Mouse (Mus musculus): ENCODE results near the gene Osbpl10. TPM values are rescaled to one million over a fixed set of nuclear protein-coding genes. Genes with fewer than 3 reads are reported as not detected.

Osbpl10 gene
- total RNA-seq, 2 experiments from 2014 or later = 17.2 to 17.9 TPM

DNA sequence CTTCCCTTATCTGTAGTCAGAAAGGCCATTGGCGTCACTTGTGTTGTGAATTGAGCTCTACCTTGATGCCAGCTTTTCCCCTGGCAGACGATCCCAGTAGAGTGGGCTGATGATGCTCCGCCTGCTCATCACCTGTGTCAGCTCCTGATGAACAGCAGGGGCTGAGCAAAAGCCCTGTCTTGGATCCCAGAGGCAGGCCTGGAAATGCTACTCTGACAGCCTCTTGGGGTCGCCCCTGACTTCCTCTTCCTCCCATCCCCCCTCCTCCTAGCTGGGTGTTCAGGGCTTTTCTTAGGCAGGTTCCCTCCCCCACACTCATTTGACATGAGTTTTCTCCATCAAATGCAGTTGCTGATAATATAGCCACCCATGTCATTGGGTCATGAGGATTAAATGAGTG is 250.8 kb downstream of the Osbpl10 start:
- DNase-seq = no peak

DNA sequence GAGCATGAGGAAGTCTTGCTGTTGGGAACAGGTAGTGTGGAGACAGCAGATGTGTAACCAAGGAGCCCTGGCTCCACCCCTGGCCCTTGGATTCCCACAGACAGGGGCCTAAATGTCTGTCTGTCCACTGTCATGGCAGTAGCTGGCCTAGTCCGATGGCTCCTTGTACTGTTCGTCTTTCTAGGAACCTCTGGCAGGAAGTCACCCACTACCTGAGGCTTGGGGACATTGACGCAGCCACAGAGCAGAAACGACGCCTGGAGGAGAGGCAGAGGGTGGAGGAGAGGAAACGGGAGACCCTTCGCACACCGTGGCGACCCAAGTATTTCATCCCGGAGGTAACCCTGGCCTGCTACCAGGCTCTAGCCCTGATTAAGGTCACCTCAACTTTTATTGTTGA is 251.3 kb downstream of the Osbpl10 start:
- no peak for DNase-seq

DNA sequence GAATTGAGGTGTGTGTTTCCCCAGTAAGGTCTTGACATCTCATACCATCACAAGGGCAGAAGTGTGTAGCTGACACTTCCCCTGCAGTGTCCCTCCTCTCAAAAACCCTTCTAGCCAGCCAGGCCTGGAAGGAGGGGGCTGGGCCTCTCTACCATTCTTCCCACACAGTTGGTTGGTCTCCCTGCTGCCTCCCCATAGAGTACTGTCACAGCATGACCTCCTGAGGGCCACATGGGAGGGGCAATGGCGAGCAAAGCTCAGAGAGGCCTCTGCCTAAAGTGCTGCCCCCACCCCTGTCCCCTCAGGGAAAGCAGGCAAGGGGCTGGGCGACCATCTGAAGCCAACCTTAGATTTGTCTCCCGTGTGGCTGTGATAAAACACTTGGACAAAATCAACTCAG is 251.8 kb downstream of the Osbpl10 start:
- no peak for DNase-seq

DNA sequence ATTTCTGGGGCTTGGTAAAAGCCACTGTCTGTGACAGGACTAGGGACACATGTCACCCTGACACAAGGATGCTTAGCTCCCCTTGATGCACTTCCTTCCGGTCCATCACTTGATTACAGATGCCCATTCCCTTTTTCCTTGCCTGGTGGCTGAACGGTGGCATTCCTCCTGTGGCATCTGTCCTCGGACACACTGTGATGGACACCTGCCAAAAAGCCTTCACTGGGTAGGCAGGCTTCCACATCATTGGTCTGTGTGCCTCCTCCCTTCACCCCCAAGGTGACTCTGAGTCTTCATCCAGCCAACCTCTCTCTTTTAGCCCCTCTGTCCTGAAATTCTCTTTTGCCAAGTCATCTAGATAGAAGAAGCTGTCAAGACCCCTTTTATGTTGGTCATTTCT is 253.1 kb downstream of the Osbpl10 start:
- DNase-seq = no peak

DNA sequence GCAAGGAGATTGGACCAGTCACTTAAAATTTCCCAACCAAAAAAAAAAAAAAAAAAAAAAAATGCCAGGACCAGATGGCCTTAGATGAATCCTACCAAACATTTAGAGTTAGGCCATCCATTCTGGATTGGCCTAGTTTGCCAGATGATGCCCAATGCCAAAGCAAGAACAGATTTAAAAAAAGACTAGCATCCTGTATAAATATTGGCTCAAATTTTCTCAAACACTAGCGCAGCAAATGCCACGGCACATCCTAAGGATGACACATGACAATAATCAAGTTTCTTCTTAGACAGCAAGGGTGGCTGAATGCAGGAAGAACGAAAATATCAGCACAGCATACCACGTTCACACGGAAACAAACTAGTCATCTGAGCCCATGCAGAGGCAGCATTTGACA is 255.4 kb downstream of the Osbpl10 start:
- DNase-seq = no peak

DNA sequence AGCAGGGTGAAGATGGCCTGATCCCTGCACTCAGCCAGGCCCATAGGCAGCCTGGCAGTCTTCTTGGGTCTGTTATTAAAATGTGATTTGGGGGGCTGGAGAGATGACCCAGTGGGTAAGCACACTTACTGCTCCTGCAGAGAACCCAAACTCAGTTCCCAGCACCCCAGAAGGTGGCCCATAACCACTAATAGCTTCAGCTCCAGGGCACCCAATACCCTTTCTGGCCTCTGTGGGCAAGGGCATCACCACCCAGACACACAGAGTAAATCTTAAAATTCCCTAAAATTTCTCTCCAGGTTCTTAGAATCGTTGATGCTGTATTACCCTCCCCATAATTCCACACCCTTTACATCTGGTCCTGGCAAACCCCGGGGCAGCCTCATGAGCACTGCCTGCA is 256.2 kb downstream of the Osbpl10 start:
- no peak for DNase-seq

DNA sequence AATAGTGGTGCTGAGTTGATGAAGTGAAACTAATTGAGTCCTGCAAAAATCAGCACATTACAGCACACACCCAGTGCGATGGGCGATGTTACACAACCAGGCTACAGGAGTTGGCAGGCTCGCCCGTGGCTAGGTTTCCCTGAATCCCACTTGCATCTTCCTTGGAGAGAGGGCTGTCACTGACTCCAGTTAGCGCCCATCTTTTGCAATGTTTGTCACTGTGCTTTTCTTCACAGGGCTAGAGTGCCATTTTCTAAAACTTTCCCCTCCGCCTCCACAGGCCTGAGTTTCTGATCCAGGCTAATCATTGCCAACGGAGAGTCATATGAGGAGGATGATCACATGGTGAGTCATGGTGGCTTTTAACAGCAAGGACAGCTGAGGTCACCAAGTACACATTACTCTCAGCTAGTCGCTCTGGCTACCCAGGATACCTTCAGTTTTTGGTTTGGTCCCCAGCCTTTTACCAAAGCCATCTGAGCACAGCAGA is 258.0 kb downstream of the Osbpl10 start:
- no peak for DNase-seq

DNA sequence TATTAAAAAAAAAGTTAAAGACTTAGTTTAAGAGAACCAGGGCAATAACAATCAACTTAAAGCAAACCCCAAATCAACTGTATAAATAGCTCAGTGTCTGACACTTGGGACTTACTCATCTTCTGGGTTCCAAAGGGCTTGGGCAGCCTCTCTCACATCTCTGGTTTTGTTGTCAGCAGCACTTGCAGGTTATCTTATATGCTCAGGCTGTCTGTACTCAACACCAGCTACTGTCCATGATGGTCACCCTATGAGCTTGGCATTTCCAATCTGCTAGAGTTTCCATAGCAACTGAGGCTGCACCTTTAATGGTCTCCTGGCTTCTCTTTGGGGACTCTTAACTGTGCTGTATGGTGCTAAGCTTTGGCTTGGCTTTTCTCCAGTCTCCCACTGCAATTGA is 259.6 kb downstream of the Osbpl10 start:
- no peak for DNase-seq

DNA sequence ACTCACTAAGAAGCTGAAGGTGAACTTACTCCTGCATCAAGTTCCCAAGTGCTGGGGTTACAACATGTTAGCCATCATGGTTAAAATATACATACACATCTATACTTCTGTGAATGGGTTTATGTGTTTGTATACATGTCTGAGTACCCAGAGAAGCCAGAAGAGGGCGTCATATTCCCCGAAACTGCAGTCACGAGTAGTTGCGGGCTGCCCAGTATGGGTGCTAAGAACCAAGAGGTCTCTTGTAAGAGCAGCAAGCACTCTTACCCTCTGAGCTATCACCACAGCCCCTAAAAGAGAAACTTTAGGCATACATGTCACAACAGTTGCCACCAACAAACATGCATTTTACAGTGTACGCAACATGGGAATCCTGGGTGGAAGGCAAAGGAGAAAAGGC is 261.5 kb downstream of the Osbpl10 start:
- DNase-seq = no peak

DNA sequence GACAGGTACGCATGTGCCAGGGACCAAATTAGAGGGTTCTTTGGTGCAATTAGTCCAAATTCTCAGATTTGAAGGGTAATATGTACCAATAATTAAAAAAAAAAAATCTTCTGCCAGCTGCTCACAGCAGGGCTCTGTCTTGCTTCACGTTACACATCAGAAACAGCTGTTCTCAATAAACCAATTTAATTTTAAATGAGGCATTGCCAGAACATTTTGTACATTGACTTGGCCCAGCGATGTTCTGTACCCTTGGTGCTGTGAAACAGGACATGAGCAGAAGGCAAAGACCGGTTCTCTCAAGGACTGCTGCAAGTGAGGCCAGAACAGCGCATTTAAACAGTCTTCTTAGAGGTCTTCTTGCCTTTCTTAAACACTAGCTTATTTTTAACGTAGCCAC is 265.3 kb downstream of the Osbpl10 start:
- no peak for DNase-seq

DNA sequence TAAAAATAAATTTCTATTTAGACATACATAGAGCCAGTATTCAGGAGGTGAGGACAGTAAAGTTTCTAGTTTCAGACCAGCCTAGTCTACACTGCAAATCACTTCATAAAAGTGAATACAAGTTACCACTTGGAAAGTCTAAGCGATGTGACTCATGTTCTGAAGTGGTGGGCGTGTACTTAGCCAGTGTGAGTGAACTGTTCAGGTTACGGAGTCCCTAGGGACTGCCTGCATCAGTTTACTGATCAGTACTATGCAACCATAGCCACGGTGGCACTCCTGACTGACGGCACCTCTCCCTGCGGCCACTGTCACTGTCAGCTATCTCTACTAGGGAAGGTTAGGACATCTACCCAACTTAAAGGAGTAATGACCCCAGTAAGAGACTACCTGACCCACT is 266.7 kb downstream of the Osbpl10 start:
- no peak for DNase-seq

DNA sequence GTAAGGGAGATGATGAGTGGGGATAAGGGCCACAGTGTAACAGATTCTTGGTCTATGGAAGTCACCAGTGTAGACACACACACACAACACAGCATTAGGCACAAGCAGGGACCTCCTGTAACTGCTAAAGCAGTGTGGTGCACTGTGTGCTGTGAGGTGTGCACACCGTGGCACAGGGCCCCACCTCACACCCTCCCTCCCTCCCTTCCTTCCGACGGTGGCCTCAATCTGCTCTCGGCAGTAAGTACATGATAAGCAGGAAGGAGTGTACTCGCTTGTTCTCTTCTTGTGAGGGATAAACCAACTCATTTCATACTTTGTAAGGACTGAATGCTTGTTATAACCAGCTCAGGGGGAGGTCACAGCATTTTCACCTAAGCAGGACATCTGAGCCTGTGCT is 270.8 kb downstream of the Osbpl10 start:
- DNase-seq = no peak

DNA sequence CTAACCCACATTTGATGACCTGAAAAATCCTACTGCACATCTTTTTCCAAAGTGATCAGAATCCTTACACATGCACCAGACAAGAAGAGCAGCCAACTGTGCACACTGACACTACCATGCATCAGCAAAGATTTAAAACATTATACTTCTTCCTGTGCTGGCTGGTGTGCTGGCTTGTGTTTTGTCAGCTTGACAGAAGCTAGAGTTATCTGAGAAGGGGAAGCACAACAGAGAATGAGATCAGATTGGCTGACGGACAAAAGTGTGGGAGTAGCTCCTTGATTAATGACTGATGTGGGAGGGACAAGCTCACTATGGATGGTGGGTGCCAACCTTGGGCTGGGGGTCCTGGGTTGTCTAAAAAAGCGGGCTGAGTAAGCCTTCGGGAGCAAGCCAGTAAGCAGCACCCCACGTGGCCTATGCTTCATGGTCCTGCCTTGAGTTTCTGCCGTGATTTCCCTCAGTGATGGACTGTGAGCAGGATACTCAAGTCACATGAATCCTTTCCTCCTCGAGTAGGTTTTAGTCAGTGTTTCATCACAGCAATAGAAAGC is 279.4 kb downstream of the Osbpl10 start:
- DNase-seq = peak in 1 of 2 experiments; percentile 18

DNA sequence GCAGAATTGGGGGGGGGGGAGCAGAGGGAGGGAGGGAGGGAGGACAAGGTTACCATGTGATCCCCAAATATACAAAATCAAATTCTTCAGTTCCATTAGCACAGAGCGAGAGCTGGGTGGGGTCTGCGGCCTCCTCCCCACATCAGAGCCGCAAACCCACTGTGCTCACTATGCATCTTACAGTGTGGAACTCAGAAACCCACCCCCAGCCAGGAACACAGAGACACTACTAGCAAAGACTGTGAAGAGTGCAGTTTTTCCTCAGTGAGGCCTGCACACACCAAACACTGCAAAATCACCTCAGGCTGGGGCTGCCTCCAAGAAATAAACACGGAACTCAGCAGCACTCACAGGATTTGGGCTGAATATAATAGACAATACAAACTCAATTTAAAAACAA is 281.5 kb downstream of the Osbpl10 start:
- DNase-seq = no peak

DNA sequence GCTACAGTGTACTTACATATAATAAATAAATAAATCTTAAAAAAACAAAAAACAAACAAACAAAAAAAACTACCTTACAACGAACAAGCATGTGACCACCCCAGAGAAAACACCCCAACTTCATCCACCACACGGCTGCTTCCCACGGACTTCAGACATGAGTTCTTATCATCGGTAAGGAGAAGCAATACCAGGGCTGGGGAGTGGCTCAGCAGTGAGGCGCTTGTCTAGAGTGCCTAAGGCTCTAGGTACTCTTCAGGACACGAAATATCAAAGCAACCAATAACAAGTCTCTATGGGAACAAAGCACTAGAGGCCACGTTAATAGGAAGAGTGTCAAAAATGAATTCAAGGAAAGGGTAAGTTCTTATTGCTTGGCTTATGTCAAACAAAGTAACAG is 282.1 kb downstream of the Osbpl10 start:
- DNase-seq = no peak

DNA sequence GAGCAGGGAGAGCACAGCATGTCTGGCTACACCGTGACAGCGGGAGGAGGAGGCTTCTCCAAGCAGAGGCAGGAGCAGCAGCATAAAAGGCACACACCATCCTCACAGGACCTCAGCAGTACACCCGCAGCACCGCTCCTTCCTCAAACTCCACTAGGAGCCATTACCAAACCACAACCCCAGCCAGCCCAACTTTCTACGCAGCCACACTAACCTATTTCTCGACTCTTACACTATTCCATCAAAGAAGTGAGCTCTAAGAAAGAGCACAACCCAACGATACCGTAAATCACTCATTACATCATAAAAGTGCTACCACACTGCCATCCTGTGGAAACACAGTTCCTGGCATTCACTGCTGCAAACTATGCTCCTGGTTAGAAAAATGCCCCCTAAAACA is 283.1 kb downstream of the Osbpl10 start:
- peak in 1 of 2 experiments; percentile 26 for DNase-seq

DNA sequence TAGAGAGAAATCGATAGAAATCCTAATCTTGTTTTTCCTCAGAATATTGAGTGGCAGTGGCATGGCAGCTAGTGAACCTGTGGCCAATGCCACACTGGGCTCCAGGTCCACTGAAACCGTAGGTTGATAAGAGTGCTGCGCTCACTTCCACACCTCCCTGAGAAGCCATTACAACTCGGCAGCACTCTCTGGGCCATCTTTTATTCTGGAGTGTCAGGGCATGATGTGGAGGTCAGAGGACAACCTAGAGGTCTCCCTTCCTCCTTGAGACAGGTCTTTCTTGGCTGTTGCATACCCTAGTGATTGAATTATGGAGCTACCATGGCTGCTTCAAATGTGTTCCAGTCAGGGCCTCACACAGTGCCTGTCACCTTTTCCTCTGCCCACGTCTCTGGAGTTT is 283.5 kb downstream of the Osbpl10 start:
- no peak for DNase-seq

DNA sequence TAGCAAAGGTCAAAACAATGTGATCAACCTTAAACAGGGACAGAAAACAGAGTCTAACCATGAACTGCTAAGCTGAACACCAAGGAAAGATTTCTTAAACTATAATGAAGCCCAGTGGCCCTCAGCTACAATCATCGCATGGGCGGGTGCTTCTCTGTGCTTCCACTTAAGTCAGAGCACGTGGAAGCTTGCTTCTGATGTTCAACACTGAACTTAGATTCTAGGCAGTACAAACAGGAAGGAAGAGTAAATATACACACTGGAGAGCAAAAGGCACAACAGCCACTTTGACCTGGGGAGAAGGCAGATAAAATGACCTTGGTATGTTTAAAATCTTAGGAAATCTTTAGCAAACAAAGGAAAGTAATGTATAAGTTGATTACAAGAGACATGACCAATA is 293.2 kb downstream of the Osbpl10 start:
- DNase-seq = no peak

DNA sequence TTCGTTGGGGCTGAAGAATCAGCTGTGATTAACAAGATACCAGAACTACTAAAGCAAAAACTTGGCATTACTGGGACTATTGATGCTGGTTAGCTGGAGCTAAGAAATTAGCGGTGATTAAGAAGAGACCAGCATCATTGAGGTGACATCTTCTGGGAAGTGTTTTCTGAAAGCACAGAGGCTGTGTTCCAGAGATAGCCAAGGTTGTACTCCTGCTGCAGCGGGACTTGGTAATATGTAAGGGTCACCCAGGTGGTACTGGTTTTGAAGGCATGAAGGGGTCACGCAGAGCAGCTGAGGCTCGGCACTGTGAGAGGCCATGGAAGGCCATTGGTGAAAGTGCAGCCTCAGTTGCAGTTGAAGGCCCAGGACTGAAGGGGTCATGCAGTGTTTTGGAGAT is 294.1 kb downstream of the Osbpl10 start:
- peak; percentile 14 to 25 for DNase-seq

DNA sequence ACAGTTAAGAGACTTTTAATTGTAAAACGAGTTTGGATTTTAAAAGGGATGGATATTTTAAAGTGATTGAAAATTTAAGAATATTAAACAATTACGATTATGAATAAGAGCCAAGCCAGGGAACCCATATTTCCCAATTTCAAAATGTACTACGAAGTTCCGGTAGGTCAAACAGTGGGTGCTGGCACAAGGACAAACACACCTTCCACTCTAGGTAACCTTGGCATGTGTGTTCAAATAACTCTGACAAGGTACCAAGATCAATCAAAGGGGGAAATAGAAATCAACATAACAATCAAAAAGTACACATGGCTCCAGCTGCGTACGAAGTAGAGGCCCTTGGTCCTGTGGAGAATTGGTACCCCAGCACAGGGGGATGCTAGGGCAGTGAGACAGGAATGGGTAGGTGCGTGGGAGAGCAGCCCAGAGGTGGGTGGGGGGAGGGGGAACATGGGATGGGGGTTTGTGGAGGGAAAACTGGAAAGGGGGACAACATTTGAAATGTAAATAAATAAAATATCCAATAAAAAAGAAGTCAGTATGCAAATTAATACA is 294.8 kb downstream of the Osbpl10 start:
- DNase-seq = no peak

DNA sequence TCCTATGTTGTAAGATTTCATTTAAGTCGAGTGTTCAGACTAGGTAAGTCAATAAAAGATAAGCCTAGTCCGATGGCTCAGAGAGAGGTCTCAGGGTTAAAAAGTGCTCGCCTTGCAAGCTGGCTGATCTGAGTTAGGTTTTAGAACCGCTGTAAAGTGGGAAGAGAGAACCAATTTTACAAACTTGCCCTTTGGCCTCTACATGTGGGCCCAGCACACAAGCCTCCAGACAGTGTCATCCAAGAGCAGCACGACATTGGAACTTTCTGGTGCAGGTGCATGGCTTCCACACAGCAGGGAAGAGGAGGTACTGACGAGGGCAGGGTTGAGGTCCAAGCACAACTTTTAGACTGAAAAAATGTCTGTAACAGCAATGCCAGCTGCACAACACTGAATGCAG is 296.4 kb downstream of the Osbpl10 start:
- no peak for DNase-seq

DNA sequence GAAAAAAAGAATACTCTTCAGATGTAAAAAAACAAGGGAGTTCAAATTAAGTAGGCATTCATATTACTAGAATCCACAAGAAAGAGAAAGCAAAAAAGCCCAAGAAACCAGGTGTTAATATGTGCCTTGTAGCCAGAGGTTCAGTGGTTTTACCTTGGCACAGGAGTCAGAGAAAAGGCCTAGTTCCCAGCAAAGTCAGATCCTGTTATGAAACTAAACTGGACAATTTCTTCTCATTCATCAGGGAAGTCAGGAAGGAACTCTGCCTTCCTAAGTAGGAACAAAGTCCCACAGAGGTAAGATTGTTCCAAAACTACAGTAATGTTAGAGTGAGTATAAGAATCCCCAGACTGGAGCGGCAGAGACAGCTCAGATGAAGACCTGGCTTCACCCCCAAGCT is 300.3 kb downstream of the Osbpl10 start:
- no peak for DNase-seq
